Mouse (Mus musculus) stomach, postnatal 0 days (tissue): ENCODE measurements around the gene Vps52.

ENCODE experiments used
- CTCF ChIP-seq: IDR thresholded peaks from 2 replicates; pipeline ENCODE4 v1.5.1; 2016; ENCODE audit warnings: antibody characterized with exemption, low read depth, mild to moderate bottlenecking, moderate library complexity
- EP300 ChIP-seq: optimal IDR thresholded peaks from 2 replicates; pipeline ENCODE3; 2016; ENCODE audit warnings: antibody characterized with exemption

DNA sequence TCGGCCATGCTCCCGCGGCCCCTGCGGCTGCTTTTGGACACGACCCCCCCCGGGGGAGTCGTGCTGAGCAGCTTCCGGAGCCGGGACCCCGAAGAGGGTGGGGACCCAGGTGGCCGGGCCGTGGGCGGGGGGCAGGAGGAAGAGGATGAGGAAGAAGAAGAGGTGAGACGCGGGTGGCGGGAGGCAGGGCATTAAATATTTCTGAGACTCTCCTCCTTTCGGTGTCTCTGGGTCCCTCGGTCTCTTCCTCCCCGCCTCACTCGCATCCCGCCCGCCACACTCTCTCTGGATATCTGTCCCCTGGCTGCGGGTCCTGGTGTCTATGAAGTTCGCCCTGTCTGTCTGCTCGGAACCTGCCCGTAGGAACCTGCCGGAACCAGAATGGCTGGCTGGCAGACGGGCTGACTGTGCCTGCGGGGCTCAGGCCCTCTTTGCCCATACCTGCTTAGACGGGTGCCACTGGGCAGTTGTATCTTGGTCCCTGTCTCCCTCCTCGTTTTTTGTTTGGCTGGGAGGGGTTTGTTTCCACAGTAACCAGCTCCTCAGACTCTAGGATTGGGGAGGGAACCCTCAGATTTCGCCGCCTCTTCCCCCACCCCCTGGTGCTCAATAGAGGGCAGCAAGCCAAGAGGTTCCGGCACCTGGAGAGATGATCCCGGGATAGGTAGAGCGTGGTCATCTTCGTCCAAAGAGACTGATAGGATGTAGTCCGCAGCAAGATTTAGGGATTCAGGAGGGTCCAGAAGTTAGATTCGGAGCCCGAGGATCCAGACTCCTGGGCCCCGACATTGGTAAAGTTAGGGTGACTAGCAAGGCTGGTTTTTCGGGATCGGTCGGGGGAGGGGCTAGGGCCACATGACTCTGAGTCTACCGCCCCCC, 25.1 kb upstream of the Vps52 start:
- peak; percentile 20 for TF ChIP-seq CTCF
- no peak for TF ChIP-seq EP300
